Comparison of ENCODE assay signal across 16 mouse cellular contexts in the genomic region with DNA sequence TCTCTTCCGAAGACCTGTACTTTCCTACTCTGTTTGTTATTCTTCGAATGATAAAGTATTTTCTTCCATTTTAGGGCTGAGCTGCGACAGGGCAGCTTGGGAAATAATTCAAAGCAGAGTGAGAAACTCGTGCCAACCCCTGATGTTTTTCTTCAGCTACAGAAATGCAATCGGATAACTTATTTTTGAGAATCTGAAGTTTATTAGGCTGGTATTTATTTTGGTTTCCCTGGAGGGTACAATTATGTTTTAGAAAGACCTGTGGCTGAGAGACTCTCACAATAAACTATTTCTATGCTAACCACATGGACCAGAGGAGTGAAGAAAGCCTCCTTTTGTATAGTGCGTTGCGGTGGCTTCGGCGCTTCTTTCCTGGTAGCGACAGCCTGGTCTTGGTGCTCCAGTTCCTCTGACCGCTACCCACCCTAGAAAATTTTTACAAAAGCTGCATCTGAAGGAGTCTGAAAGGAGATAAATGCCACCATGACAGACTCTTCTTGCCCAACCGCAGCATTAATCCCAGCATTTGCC.
DNase-seq lines count a peak whose midpoint lies in the region; ATAC-seq and TF ChIP-seq lines count a peak whose summit lies in the region.
"Had no signal": no experiment of that assay in that cellular context is flagged by ENCODE, and none has a peak within 500 bp of the region (broad histone marks: within the 10 kb centered on the region; RNA-seq: fewer than 3 reads in every experiment).

No protein-coding gene starts in this region.

- H3K27ac ChIP-seq in hindbrain, embryonic 12.5 days = peak overlapping the region; percentile 60
- no peak overlapping the region for H3K27ac ChIP-seq in hindbrain, embryonic 13.5 days
- peak overlapping the region; percentile 85 for H3K27ac ChIP-seq in embryonic facial prominence, embryonic 12.5 days
- H3K27ac ChIP-seq in intestine, embryonic 16.5 days (ENCODE audit: low read length) = no peak overlapping the region
- H3K27ac ChIP-seq: heart, embryonic 13.5 days; kidney, postnatal 0 days had no signal

- WGBS in hindbrain, embryonic 12.5 days = 66% methylated on average over 12 of the region's 12 CpGs
- WGBS in hindbrain, embryonic 13.5 days = 70% methylated on average over 12 of the region's 12 CpGs
- WGBS in embryonic facial prominence, embryonic 12.5 days = 35% methylated on average over 12 of the region's 12 CpGs
- 80% methylated on average over 12 of the region's 12 CpGs for WGBS in intestine, embryonic 16.5 days

- TF ChIP-seq POLR2A in myocyte (IDR thresholded peaks at IDR 0.05; ENCODE audit: insufficient read length, low read depth) = no peak

- no peaks in the 10 kb centered on the region for H3K79me2 ChIP-seq in myocyte (ENCODE audit: control insufficient read depth, insufficient read depth)

- no peak overlapping the region for H3K9ac ChIP-seq in hindbrain, embryonic 12.5 days
- H3K9ac ChIP-seq in hindbrain, embryonic 13.5 days = no peak overlapping the region
- H3K9ac ChIP-seq in embryonic facial prominence, embryonic 12.5 days = no peak overlapping the region
- H3K9ac ChIP-seq in intestine, embryonic 16.5 days (ENCODE audit: low read depth, low read length) = no peak overlapping the region
- H3K9ac ChIP-seq: heart, embryonic 13.5 days; liver, postnatal 0 days had no signal

- H3K27me3 ChIP-seq in hindbrain, embryonic 12.5 days = no peaks in the 10 kb centered on the region
- no peaks in the 10 kb centered on the region for H3K27me3 ChIP-seq in hindbrain, embryonic 13.5 days
- no peaks in the 10 kb centered on the region for H3K27me3 ChIP-seq in embryonic facial prominence, embryonic 12.5 days
- H3K27me3 ChIP-seq in myocyte (ENCODE audit: control insufficient read depth, insufficient read depth, insufficient read length) = no peaks in the 10 kb centered on the region
- H3K27me3 ChIP-seq in intestine, embryonic 16.5 days (replicated peaks; ENCODE audit: control insufficient read depth, insufficient read depth, low read length) = no peaks in the 10 kb centered on the region
- H3K27me3 ChIP-seq: heart, embryonic 13.5 days had no signal

- H3K9me3 ChIP-seq in hindbrain, embryonic 12.5 days (replicated peaks) = no peaks in the 10 kb centered on the region
- H3K9me3 ChIP-seq in hindbrain, embryonic 13.5 days = no peaks in the 10 kb centered on the region
- H3K9me3 ChIP-seq in embryonic facial prominence, embryonic 12.5 days = no peaks in the 10 kb centered on the region
- H3K9me3 ChIP-seq in intestine, embryonic 16.5 days (ENCODE audit: control insufficient read depth, low read length) = no peaks in the 10 kb centered on the region; the same call in 1 of the 2 replicates
- H3K9me3 ChIP-seq: heart, embryonic 13.5 days had no signal

- no peak overlapping the region for H3ac ChIP-seq in myocyte (ENCODE audit: control insufficient read depth, insufficient read length)

- H3K4me3 ChIP-seq in hindbrain, embryonic 12.5 days = no peak overlapping the region
- H3K4me3 ChIP-seq in hindbrain, embryonic 13.5 days = no peak overlapping the region
- no peak overlapping the region for H3K4me3 ChIP-seq in embryonic facial prominence, embryonic 12.5 days
- no peak overlapping the region for H3K4me3 ChIP-seq in myocyte
- no peak overlapping the region for H3K4me3 ChIP-seq in intestine, embryonic 16.5 days (ENCODE audit: low read length)
- H3K4me3 ChIP-seq: heart, embryonic 13.5 days had no signal

- DNase-seq in fibroblast of lung, adult 2 months (ENCODE audit: low read depth) = peak; percentile 82
- no peak for DNase-seq in lung, postnatal 14 days
- DNase-seq: B cell, adult 2 months; cerebellum, adult 8-10 months; heart, postnatal 36 days; kidney, adult 18-20 months; liver, postnatal 0 days; lung, postnatal 36 days; retina, postnatal 1 day had no signal

- no peak for ATAC-seq in hindbrain, embryonic 12.5 days (ENCODE audit: low FRiP score)
- no peak for ATAC-seq in hindbrain, embryonic 13.5 days (ENCODE audit: low FRiP score)
- ATAC-seq in embryonic facial prominence, embryonic 12.5 days (ENCODE audit: insufficient number of reproducible peaks, insufficient read depth, low FRiP score, low TSS enrichment) = peak; percentile 35; the same call in 1 of the 2 replicates
- ATAC-seq in intestine, embryonic 16.5 days = no peak
- ATAC-seq: liver, postnatal 0 days had no signal

- H3K4me2 ChIP-seq in hindbrain, embryonic 12.5 days (replicated peaks) = no peak overlapping the region
- H3K4me2 ChIP-seq in hindbrain, embryonic 13.5 days = no peak overlapping the region
- peak overlapping the region; percentile 15; the same call in 1 of the 2 replicates for H3K4me2 ChIP-seq in embryonic facial prominence, embryonic 12.5 days (replicated peaks)
- H3K4me2 ChIP-seq in myocyte (ENCODE audit: low read depth) = peak overlapping the region; percentile 45
- no peak overlapping the region for H3K4me2 ChIP-seq in intestine, embryonic 16.5 days (ENCODE audit: low read depth, low read length)
- H3K4me2 ChIP-seq: heart, embryonic 13.5 days had no signal

- peaks cover 15% of the 10 kb centered on the region for H3K4me1 ChIP-seq in hindbrain, embryonic 12.5 days
- peaks cover 25% of the 10 kb centered on the region for H3K4me1 ChIP-seq in hindbrain, embryonic 13.5 days (replicated peaks)
- H3K4me1 ChIP-seq in embryonic facial prominence, embryonic 12.5 days = peaks cover 21% of the 10 kb centered on the region
- H3K4me1 ChIP-seq in intestine, embryonic 16.5 days (ENCODE audit: control insufficient read depth, insufficient read depth, low read length) = 0 out of 2 replicates have a peak, but pooled peaks cover 6% of the 10 kb centered on the region

- H3K36me3 ChIP-seq in hindbrain, embryonic 12.5 days = no peaks in the 10 kb centered on the region
- H3K36me3 ChIP-seq in hindbrain, embryonic 13.5 days = no peaks in the 10 kb centered on the region
- no peaks in the 10 kb centered on the region for H3K36me3 ChIP-seq in embryonic facial prominence, embryonic 12.5 days
- H3K36me3 ChIP-seq in myocyte (ENCODE audit: control insufficient read depth, insufficient read depth) = no peaks in the 10 kb centered on the region
- H3K36me3 ChIP-seq in intestine, embryonic 16.5 days (ENCODE audit: control insufficient read depth, insufficient read depth, low read length) = no peaks in the 10 kb centered on the region
- H3K36me3 ChIP-seq: heart, embryonic 13.5 days had no signal

TF ChIP-seq in myocyte, 11 proteins besides CTCF, POLR2A, EP300 and RAD21:
- TF ChIP-seq SRF (IDR thresholded peaks at IDR 0.05; ENCODE audit: control insufficient read depth, insufficient read length, low read depth) (no peak), USF1 (IDR thresholded peaks at IDR 0.05; ENCODE audit: low read depth) (no peak), CEBPB (IDR thresholded peaks at IDR 0.05; ENCODE audit: insufficient read depth, poor library complexity, severe bottlenecking) (no peak), TCF3 (IDR thresholded peaks at IDR 0.05; ENCODE audit: insufficient read length, low read depth) (no peak), TCF12 (IDR thresholded peaks at IDR 0.05; ENCODE audit: insufficient read depth, poor library complexity, severe bottlenecking) (no peak), MYOG (IDR thresholded peaks at IDR 0.05; ENCODE audit: control insufficient read depth in 1 of 3, insufficient read depth in 1 of 3, insufficient read length in 2 of 3, low read depth in 2 of 3) (no peak), MYOD1 (IDR thresholded peaks at IDR 0.05; ENCODE audit: control insufficient read depth in 1 of 3, insufficient read length in 2 of 3, low read depth in 2 of 3) (no peak), MAX (IDR thresholded peaks at IDR 0.05; ENCODE audit: low read depth) (no peak), E2F4 (IDR thresholded peaks at IDR 0.05; ENCODE audit: insufficient read depth) (no peak), POLR2AphosphoS2 (IDR thresholded peaks at IDR 0.05; ENCODE audit: insufficient read length, low read depth) (no peak)
TF ChIP-seq in myocyte: peak in this region for 0.

Comparison
In these comparisons a context has a peak if more than half of its experiments do, and no peak if none do; other contexts are left out.
1. H3K27ac ChIP-seq: peak in hindbrain, embryonic 12.5 days (single experiment) and embryonic facial prominence, embryonic 12.5 days (single experiment); none in hindbrain, embryonic 13.5 days (single experiment) and intestine, embryonic 16.5 days (single experiment).
2. H3K4me2 ChIP-seq: peak in embryonic facial prominence, embryonic 12.5 days (single experiment) and myocyte (single experiment); none in hindbrain, embryonic 12.5 days (single experiment), hindbrain, embryonic 13.5 days (single experiment) and intestine, embryonic 16.5 days (single experiment).